Mouse (Mus musculus): ENCODE data around the gene Cdc34b.

Cdc34b gene

DNA sequence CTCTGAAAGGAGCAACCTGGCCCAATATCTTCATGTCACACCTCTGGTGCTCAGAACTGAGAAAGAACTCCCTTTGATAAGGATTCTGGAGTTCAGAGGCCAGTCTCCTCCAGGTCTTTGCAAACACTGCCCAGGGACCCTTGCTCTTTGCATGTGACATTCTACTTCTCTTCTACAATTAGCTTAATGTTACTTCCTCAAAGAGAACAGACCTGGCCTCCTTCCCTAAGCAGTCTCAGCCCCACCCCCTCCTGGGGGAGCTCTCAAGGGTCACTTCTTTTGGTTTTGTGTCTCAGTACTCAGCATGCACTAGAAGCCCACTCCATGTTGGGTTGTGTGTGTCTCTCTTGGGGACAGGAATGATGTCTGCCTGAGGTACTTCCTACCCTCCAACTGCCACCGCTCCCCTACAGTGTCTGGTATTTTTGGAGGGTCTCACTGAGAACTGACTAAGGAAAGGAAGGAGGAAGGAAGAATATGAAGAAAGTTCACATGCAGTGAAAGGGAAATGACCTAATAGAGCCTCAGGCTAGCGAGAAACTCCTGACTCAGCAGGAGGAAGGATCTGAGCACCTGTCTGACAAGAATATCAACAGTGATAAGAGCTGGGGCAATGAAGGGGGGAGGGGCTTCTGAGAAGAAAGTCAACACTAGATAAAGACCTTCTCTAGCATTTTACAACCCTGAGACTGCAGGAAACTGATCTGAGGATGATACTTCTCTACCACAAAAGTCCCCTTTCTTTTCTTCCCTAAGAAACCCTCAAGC is 11.5 kb downstream of the Cdc34b start:
- DNase-seq, result no peak

DNA sequence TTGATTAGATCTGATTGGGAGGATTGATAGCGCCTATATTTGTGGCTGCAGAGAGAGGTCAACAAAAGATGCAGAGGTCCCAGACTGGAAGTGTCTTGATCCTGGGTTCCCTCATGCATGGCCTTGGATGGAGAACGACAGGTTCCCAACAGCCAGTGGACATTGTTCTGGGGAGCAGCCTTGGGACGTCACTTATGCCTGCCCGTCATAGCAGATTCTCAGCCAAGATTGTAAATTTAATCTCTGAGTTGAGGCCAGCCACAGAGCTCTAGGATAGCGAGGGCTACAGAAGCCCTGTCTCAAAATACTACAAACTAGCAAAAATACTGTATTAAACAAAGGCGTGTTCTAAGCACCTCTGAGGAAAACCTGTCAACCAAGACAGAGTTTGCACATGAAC is 18.3 kb downstream of the Cdc34b start:
- no peak for DNase-seq

DNA sequence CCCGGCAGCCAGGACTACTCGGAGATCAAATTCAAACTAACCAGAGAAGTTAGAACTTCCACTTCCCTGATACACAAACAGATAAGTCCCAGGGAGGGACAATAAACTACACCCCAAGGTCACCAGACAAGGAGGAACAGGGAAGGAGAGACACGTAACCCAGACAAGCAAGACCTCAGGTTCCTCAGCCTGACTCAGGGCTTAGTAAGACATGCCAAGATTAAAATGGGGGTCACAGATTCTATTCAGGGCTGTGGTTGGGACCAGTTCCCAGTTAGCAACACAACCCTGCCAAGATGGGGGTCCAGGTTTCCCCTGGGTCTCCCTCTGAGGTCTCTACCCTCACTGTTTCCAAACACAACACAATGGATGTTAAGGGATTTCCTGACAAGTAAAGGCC is 18.8 kb downstream of the Cdc34b start:
- DNase-seq, result no peak

DNA sequence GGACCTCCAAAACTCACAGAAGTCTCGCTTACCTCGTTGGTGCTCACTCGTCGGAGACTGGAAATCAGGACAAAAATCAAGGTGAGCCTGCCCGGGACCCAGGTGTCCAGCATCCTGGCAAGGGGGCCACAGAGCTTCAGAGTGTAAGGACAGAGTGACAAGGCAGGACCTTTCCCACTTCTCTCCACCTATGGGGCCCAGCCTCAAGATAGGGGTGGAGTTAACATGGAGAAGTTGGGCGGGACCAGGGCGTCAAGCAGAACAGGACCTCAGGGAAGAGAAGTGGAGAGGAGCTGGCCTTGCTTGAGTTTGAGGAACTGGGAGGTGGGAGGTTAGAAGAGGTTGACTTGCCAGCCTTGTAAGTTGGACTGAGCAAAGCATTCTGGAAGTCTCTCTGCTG is 19.2 kb downstream of the Cdc34b start:
- no peak for DNase-seq

DNA sequence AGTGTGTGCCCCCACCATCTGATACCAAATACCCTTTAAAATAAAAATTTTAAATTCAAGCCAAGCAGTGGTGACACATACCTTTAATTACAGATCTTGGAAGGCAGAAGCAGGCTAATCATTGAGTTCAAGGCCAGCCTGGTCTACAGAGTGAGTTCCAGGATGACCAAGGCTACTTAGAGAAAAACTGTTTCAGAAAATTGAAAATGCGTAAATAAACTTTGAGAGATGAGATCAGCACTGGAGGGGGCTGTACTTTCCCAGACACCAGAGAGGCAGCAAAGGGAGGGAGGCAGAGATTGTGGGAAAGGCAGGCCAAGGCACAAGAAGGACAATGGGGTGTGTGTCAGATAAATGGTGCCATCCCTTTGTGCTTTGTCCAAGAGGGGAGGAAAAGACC is 20.7 kb downstream of the Cdc34b start:
- DNase-seq, result no peak

DNA sequence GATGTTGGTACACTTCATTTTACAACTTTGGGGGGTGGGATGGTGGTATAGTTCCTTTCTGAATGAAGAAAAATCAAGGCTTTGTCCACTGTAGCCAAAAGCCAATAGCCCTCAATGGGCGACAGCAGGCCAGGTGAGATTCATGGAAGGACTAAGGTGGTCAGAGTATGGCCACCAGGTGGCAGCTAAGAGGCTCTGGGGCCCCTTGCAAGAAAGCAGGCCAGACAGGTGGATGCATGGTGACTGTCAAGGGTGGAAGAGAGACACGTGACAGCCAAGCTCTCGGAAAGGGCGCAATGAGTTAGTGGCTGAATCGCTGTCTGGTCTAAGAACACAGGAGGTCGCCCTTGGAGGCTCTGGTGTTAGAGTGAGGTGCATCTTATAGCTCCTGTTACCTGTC is 21.2 kb downstream of the Cdc34b start:
- DNase-seq, result no peak

DNA sequence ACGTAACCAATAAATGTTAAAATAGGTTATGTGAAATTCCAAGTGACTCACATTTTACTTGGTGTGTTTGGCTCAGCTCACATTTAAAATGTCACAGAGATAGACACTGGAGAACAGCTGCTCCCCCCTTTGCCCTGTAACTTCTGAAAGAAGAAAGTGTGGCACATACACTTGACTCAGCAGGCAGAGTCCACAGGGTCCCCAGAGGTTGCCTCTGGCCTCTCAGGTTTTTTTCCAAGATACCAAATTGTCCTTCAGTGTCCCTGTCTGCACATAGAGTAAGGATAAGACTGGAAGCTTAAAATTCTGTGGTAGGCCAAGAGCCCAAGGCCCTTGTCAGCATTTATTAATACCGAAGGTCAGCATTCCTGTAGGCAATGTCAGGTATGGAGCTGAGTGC is 25.7 kb downstream of the Cdc34b start:
- no peak for DNase-seq

DNA sequence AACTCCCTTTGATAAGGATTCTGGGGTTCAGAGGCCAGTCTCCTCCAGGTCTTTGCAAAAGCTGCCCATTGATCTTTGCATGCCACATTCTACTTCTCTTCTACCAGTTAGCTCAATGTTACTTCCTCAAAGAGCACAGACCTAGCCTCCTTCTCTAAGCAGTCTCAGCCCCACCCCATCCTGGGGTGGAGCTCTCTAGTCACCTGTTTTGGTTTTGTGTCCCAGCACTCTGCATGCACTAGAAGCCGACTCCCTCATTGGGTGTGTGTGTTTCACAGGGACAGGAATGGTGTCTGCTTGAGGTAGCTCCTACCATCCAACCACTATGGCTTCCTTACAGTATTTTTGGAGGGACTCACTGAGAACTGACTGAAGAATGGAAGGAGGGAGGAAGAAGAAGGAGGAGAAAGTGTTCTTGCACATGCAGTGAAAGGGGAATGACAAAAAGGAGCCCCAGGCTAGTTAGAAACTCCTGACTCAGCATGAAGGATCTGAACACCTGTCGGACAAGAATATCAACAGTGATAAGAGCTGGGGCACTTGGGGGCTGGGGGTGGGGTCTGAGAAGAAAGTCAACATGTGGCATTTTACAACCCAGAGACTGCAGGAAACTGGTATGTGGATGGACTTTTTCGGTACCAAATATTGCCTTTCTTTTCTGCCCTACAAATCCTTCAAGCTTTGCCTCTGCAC is 30.9 kb downstream of the Cdc34b start:
- DNase-seq, result no peak

DNA sequence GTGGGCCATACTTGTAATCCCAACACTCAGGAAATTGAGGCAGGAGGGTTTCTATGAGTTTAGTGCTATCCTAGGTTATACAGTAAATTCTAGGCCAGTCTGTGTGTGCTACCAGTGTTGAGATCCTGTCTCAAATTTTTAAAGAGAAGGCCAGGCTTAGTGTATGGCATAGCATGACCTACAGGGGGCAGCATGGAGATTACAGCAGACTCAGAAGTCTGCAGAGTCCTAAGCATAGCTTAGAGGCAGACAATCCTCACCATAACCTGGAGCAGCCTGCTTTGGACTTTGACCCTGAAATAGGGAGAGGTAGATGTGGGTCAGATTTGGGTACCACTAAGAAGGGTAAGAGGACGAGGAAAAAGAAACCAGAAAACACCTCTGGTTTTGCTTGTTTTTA is 32.3 kb downstream of the Cdc34b start:
- DNase-seq, result no peak

DNA sequence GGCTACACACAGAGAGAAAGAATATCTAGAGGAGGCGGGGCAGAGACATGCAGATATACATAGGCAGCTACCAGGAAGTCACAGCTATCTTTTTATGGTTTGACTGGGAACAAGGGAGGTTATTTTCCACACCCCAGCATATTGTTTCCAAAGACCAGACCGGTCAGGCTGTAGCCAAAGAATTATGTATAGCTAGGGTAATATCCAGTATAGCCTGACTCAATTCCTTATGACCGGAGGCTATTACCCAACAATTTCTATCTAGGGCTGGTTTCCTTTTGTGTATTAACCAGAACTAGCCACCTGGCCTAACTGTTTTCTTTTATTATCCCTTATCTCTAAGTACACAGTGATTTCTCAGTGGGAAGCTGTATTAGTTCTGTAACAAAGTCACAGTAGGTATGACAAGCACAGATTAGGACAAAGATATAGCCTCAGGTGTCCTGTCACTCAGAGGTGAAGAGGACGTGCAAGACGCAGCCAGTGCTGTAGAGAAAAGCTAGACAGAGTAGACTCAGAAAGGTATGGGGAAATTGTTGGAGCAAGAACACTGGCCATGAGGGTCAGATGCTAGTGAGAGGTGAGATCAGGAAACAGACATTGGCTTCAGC is 33.4 kb downstream of the Cdc34b start:
- no peak for DNase-seq

DNA sequence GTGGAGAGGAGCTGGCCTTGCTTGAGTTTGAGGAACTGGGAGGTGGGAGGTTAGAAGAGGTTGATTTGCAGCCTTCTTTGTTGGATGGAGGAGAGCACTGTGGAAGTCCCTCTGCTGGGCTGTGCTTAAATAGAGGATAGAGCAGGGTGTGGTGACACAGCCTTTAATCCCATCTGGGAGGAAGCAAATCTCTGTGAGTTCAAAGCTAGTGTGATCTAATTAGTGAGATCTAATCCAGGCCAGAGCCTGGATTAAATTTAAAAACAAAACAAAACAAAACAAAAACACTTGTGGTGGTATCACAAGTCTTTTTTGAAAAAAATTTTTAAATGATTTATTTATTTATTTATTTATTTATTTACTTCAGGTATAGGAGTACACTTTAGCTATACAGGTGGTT is 41.0 kb downstream of the Cdc34b start, which contains the start of gene Tmem92:
Gene Tmem92 (minus strand): TSS at position 101 of the 400 bp plus-strand sequence.
- no peak for DNase-seq

DNA sequence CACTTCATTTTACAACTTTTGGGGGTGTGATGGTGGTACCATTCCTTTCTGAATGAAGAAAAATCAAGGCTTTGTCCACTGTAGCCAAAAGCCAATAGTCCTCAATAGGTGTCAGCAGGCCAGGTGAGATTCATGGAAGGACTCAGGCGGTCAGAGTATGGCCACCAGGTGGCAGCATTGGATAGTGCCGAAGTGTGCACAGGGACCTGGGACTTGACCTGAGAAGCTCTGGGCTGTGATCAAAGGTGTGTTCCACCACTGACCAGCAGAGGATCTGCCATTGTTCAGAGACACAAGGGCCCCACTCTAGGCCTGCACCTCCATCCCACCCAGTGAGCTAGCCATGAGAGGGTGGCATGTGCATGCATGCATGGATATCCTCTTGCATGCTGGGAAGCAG is 43.7 kb downstream of the Cdc34b start:
- peak; percentile 57 for DNase-seq

DNA sequence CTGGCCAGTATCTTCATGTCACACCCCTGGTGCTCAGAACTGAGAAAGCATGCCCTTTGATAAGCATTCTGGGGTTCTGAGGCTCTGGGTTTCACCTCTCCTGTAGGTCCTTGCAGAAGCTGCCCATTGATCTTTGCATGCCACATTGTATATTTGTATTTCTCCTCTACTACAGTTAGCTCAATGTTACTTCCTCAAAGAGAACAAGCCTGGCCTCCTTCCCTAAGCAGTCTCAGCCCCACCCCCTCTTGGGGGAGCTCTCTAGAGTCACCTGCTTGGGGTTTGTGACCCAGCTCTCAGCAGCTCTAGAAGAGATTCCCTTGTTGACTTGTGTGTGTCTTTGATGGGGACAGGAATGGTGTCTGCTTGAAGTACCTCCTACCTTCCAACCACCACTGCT is 50.1 kb downstream of the Cdc34b start:
- DNase-seq, result no peak

Data from right cerebral cortex, postnatal 14 days (tissue).